Mouse (Mus musculus): Measurements from ENCODE around the gene Gtf2i.
A peak's percentile ranks its signal among the peaks of the same experiment; 100 is the strongest.
"Not testable (repeated sequence)": the region's sequence is repeated elsewhere in the genome, so short reads cannot be mapped to it uniquely, and the experiment has no call there.

Gene Gtf2i

DNA sequence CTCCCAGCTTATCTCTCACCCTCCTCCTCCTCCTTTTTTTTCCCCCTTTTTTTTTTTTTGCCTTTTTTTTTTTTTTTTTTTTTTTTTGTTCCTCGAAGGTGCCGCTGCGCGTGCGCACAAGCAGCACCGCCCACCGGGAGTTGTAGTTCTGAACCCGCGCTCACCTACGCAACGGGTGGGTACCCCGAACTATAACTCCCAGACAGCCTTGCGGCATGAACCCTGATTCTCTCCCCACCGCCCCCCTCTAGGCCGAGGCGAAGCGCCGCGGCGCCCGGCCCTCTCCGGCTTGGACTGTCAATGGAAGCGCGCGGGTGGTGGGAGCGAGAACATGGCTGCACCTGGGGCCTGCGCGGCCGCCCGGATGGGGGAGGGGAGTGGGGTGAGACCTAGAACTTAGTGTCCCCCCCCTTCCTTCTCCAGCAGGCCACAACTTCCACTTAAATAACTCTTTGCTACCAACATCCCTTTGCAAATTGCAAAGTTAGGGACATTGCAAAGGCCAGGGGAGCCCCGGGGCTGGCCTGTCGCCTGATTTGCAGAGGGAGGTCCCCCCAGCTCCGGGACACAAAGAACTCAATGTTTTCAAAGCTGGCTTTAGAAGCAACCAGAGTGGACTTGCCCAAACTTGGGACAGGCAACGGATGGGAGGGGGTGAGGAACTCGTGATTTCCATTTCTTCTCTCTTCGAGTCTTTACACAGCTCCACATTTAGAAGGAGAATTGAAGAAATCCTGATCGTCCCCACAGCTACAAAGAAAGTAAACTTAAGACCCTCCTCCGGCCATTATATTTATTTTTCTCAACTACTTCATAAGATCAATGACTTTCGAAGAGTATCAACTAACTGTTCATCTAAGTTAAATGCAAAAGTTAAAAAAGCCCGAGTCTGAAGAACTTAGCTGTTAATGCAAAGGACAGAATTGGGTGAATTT, at the start of gene Gtf2i:
TSS of gene Gtf2i (minus strand) at position 73 of the 935 bp plus-strand sequence.
- peak; percentile 97 for DNase-seq

DNA sequence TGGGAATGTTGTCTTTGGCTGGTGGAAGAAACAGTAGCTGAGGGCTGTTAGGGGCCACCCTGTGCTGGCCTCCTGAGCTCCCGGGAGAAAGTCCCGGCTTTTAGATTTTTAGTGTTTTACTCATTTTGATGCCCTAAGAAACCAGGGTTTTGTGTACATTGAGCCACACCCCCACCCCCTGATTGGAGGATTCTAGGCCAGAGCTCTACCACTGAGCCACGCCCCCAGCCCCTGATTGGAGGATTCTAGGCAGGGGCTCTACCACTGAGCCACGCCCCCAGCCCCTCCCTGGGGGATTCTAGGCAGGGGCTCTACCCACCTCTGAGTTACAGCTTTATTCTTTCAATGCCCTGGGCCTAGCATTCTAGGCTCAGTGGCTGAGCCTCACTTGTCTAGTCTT, 44.5 kb upstream of the Gtf2i start:
- DNase-seq: no peak

DNA sequence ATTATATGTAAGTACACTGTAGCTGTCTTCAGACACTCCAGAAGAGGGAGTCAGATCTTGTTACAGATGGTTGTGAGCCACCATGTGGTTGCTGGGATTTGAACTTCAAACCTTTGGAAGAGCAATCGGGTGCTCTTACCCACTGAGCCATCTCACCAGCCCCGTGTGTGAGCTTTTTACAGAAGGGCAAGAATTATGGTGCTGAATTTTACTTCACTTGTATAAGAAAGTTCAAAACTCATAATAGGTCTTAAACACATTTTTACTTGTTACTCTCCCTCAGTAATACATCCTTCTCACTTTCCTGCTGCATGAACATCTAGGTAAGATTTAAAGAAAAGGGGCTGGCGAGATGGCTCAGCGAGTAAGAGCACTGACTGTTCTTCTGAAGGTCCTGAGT, 40.8 kb upstream of the Gtf2i start:
- not testable (repeated sequence) for DNase-seq

DNA sequence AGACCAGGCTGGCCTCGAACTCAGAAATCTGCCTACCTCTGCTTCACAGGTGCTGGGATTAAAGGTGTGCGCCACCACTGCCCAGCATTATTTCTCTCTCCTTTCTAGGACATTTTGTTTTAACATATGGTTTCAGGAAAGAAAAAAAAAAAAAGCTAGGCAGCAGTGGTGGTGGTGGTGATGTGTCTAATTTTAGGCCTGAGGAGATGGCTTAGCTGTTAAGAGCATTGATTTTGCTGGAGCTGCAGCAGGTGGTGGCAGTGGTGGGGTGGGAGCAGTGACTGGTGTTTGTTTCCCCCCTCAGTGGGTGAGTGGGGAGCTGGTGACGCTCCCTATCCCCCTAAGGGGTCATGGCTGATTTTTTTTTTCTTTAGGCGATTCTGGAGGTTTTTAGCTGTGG, 38.6 kb upstream of the Gtf2i start:
- DNase-seq: no peak

DNA sequence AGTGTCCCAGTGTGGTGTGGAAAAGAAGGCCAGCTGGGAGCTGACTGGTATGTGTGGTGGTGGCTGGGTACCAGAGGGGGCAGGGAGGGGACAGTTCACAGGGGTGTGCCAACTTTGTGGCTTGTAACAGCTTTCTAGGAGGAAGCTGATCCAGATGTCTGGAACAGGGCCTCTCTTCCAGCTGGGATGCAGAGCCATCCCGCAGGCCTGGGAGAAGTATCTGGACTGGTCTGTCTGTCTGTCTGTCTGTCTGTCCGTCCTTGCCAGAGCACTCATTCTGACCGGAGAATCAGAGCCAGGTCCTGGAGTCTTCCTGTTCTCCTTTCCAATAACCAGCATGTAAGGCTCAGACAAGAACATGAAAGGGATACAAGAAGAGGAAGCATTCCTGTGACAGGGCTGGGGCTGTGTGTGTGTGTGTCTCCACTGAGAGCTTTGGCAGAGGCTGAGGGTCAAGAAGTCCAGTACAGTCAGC, 38.0 kb upstream of the Gtf2i start:
- DNase-seq: no peak

DNA sequence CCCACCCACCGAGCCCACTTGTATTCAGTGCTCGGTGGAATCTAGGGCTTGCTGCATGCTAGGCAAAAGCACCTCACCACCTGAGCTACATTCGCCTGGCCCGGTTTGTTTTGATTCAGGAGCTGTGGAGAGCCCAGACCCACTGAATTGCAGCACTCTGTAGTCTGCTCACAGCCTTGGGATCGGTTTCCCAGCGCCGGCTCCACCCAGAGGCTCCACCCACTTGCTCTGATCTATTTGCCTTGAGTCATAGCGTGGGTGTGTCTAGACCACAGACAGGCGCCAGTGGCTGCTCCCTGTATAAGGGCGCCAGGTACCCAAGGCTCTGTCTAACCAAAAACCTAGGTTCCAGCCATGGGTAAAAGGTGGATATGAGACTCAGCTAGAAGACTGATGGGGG, 36.1 kb upstream of the Gtf2i start:
- DNase-seq: peak; percentile 52

DNA sequence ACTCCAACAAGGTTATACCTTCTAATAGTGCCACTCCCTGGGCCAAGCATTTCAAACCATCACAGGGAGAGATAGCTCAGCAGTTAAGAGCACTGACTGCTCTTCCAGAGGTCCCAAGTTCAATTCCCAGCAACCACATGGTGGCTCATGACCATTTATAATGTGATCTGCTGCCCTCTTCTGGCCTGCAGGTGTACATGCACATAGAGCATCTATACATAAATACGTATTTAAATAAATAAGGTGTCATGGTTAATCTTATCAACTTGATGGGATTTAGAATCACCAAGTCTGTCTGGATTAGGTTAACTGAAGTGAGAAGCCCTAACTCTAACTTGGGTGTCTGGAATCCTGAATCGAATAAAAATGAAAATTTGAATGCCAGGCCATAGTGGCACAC, 32.5 kb upstream of the Gtf2i start:
- DNase-seq: no peak

DNA sequence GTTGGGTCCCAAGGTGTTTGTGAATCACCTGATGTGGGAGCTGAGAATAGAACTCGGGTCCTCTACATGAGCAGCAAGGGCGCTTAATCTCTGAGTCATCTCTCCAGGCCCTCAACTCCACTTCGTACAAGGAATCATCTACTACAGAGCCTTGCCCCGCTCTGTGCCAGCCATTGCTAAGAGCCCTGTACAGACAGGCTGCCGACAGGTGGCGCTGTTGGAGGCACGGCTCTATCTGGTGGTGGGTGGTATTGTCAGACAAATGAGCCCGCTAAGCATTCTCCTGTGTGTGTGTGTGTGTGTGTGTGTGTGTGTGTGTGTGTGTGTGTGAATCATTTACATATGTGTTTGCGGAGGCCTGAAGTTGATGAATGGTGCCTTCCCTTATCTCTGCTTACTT, 30.9 kb upstream of the Gtf2i start:
- DNase-seq: no peak

DNA sequence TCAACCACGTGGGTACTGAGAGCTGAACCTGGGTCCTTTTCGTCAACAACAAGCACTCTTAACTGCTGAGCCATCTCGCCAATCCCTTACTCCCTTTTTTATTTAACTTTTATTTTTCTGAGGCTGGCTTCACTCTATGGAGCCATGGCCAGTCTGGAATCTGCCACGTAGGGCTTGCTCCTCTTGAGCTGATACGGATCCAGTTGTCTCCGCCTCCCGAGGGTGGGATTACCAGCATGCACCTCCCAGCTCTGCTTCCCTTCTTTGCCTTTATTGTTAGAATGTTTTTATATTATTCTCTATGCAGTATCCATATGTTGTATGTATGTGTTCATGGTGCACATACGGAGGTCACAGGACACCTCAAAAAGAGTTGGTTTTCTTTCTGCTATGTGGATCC, 29.5 kb upstream of the Gtf2i start:
- DNase-seq: no peak

DNA sequence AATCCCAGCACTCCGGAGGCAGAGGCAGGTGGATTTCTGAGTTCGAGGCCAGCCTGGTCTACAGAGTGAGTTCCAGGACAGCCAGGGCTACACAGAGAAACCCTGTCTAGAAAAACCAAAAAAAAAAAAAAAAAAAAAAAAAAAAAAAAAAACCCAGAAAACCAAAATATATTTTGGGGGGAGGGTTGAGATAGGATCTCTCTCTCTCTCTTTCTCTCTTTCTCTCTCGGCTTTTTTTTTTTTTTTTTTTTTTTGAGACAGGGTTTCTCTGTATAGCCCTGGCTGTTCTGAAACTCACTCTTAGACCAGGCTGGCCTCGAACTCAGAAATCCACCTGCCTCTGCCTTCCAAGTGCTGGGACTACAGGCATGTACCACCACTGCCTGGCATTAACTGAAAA, 29.0 kb upstream of the Gtf2i start:
- not testable (repeated sequence) for DNase-seq

DNA sequence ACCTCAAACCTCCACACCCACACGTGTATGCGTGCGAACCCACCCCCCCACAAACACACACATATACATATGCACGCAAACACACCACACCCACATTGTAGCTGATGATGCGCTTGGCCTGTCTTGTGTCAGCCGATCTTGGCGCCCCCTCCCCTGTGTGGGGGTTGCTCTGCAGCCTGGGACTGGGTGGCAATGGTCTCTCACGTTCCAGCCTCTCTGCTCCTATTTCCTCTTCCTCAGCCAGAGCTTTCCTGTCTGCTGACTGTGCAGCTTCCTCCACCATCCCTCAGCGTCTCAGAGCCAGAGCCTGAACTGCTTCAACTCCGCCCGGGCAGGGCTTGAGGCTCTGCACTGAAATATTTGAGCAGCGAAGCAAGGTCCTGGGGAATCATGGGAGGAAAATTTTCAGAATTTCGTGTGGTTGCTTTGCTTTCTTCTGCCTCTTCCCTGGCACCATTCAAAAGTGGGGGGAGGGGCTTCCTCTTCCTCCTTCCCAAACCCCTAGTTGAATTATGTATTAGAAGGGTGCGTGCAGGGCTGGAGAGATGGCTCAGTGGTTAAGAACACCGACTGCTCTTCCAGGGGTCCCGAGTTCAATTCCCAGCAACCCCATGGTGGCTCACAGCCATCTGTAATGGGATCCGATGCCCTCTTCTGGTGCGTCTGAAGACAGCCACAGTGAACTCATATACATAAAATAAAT, 28.1 kb upstream of the Gtf2i start:
- DNase-seq: no peak

DNA sequence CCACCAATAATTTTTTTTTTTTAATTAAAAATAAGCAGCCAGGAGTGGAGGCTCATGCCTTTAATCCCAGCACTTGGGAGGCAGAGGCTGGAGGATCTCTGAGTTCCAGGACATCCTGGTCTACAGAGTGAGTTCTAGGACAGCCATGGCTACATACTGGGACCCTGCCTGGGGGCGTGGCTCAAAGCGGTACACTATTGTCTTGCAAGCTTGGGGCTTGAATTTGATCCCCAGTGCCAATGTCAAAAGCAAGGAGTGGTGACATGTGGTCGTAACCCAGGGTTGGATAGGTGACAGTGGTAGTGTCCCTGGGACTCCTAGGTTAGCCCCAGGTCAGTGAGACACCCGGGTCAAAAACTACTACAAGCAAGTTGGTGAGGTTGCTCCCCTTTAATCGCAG, 27.2 kb upstream of the Gtf2i start:
- DNase-seq: no peak

DNA sequence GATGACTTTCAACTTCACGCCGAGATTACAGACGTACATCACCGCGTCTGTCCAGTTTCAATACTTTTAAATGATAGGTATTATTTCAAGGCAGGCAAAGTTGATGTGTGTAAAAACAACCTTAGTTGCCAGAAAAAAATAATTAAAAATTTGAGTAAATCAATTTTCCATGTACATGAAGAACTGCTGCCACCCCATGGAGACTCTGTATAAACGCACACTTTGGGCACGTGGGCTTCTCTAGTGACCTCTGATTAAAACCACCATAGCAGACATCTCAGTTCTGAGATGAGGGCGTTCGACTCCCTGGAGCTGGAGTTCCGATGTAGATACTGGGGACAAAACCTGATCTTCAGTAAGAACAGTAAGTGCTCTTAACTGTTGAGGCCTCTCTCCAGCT, 26.8 kb upstream of the Gtf2i start:
- no peak for DNase-seq

DNA sequence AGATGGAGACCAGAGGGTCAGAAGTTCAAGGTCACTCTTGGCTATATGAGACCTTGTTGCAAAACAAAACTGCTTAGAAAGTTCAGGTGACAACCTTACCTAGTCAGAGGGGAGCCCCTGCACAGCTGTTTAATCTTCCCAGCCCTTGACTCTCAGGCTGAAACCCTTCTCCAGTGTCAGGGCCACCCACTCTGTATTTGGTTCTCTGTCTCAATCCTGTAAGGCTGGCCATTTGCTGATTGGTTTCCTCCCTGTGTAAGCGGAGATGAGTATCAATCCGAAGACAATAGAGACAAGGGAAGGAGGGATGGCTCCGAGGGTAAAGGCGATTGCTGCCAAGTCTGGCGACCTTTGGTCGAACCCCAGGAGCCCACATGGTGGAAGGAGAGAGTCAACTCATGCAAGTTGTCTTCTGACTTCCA, 25.6 kb upstream of the Gtf2i start:
- peak; percentile 31 for DNase-seq

DNA sequence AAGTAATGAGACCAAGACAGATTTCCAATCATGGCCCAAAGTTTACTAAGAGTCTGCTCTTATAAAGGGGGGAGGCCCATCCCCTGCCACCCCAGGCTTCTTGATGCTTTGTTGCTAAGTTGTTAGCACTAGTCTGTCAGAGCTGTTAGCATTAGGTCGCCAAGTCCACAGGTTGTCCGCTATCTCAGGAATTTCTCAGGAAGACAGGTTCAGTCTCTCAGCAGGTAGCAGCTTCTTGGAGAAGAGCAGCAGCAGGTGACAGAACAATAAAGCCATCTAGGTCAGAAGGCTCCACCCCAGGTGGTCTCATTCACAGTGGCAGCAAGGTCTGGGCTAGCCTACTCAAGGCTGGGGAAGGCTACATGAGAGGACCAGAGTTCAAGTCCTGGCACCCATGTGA, 22.5 kb upstream of the Gtf2i start:
- DNase-seq: not testable (repeated sequence)

DNA sequence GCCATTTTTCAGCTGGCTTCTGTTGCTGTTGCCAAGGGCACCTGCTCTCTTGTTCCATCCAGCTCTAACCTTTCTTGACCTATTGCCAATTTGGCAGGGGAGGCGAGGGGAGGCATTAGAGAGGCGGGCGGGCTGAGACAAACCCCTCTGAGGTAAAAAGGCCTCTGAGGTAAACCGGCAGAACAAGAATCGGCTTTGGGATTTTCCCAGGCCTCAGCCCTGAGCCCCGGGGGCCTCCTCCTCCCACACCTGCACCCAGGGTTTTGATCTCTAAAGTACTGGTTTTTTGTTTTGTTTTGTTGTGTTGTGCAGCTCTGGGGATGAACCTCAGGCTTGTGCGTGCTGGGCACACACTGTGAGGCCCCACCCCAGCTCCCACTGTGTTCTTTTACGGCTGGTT, 18.2 kb upstream of the Gtf2i start:
- DNase-seq: peak; percentile 54

DNA sequence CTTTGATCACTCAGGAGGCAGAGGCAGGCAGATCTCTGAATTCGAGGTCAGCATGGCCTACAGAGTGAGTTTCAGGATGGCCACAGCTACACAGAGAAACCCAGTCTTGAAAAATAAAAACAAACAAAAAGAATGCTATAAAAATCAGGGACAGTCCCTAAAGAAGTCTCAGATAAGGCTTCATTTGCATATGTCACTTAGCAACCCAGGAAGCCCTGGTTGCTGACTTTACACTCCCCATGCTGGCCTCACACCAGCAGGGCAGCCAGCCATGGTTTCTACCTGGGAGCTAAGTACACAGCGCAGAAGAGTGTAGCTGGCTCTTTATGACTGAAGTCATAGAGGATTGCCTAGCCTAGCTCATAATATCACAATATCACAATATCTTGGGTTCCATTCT, 15.5 kb upstream of the Gtf2i start:
- DNase-seq: no peak

DNA sequence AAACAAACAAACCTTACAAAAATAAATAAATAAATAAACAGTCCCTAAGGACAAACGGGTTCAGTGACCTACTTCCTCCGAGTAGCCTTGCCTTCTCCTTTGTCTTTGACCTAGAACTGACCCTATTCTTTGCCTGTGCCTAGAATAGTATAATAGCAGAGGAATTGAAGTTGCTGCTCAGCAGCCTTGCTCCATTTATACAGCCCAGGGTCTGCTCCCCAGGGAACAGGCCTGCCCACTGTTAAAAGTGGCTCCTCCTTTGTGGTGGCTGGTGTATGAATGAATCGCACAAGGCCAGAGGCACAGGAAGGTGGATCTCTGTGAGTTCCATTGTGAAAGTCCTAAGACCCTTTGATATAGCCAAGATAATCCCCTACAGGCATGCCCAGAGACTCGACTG, 14.8 kb upstream of the Gtf2i start:
- no peak for DNase-seq

DNA sequence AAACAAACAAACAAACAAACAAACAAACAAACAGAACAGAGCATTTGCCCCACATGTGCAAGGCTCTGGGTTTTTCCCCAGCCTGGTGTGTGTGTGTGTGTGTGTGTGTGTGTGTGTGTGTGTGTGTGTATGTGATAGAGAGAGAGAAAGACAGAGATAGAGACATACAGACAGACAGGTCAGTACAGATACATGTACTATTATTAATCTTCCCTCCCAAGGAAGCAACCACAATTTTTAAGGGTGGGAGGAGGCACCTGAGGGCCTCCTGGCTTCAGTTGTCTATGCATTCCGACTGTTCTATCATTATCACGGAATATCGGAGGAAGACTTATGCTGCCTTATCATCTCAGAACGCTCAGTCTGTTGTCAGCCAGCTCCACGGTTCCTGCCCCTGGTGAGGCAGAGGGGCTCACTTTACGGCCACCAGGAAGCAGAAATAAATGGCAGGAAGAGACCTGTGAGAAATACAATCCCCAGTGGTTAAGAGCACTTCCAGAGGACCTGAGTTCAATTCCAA, 14.0 kb upstream of the Gtf2i start:
- no peak for DNase-seq

DNA sequence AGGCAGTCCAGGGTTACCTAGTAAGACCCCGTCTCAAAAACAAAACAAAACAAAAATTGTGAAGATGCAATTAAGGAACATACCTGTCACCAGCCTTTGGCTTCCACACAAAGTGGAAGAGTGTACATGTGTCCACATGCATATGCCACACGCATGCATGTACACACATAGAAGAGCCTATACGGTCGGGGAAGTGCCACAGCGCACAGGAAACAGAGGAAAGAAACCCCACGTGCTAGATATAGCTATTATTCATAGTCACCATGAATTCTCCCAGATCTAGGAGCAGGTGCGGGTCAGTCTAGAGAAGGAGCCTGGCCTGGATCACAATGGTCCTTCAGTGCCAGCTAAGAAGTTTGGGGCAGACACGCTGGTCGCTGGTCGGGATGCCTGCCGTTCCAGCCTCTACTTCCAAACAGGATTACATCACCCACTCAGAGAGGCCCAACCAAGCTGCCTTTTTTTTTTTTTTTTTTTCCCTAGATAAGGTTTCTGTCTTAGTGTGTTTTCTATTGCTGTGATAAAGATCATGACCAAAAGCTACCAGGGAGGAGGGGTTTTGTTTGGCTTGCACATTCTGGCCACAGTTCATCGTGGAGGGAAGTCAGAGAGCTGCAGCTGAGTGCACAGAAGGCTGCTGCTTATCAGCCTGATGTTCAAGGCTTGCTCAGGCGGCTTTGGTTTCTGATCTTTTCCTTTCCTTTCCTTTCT, 11.5 kb upstream of the Gtf2i start:
- DNase-seq: no peak

DNA sequence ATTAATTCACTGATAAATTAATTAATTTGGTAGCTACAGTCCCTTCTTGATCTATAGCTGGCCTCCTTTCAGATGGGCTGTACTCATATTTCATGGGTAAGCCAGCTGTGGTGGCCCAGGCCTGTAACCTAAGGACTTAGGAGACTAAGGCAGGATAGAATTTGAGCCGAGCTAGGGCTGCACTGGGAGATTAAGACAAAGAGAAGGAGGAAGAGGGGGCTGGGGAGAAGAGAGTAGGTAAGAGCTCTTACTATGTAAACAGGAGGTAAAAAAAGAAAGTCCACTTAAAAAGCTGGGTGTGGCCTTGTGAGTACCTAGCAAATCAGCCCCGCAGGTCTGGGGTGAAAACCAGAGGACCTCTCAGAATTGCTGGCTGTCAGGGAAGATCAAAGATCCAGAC, 9.3 kb upstream of the Gtf2i start:
- no peak for DNase-seq

DNA sequence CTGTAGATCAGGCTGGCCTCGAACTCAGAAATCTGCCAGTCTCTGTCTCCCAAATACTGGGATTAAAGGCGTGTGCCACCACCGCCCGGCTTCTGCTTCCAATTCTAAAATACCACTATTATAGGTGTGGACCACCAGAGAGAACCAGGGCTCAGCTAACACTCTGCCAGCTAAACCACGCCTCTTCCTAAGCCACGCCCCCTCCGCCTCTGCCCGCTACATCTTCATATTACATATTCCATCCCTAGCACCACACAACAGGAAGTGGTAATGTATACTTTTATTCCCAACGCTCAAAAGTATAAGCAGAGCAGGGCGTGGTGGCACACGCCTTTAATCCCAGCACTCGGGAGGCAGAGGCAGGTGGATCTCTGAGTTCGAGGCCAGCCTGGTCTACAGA, 8.8 kb upstream of the Gtf2i start:
- no peak for DNase-seq

DNA sequence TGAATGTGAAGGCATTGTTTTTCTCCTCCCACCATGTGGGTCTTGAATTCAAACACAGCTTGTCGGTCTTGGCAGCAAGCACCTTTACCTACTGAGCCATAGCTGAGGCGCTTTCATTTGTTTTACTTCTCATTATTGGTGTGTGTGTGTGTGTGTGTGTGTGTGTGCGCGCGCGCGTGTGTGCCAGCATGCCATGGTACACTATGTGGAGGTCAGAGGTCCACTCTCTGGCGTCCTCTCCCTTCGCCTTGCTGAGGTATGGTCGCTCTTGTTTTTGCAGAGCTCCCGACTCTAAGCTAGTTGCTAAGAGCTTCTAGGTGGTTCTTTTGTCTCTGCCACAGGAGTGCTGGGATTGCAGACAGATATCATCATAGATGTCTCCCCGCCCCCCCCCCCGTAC, 7.8 kb upstream of the Gtf2i start:
- DNase-seq: no peak
